Mouse (Mus musculus) olfactory bulb, adult 2 months (tissue): Measurements from ENCODE around the gene Chd2. TPM values are rescaled to one million over a fixed set of nuclear protein-coding genes. Genes with fewer than 3 reads are reported as not detected.

ENCODE experiments used
- H3K27ac ChIP-seq: fragments of 200-500 bp; 2 replicates; pipeline ENCODE4 v1.5.1; 2012; ENCODE audit warnings: low read depth, low read length; ENCODE audit not compliant: insufficient read depth
- H3K4me1 ChIP-seq: fragments of 200-500 bp; 2 replicates; pipeline ENCODE4 v1.6.1; 2012; ENCODE audit warnings: low read length; ENCODE audit not compliant: control insufficient read depth, insufficient read depth
- H3K4me3 ChIP-seq: fragments of 200-500 bp; 2 replicates; pipeline ENCODE4 v1.5.1; 2012; ENCODE audit warnings: mild to moderate bottlenecking, low read depth, low read length, moderate library complexity; ENCODE audit not compliant: insufficient read depth
- CTCF ChIP-seq: fragments of 200-500 bp; IDR thresholded peaks from 2 replicates; pipeline ENCODE4 v1.5.1; 2012; ENCODE audit warnings: low read depth, mild to moderate bottlenecking, low read length, moderate library complexity; ENCODE audit not compliant: insufficient read depth
- POLR2A ChIP-seq: fragments of 200-500 bp; IDR thresholded peaks from 2 replicates; pipeline ENCODE4 v1.6.1; 2012; ENCODE audit warnings: mild to moderate bottlenecking, low read depth, low read length, moderate library complexity; ENCODE audit not compliant: insufficient read depth
- WGBS: fragments of 180-500 bp; shearing (Covaris S2); methylation state at CpG from one replicate; pipeline ENCODE4 v1.1.7; 2018; 5-methylcytosine and 5-hydroxymethylcytosine counted together
- polyA plus RNA-seq: library from polyadenylated mRNA; stranded (reverse); fragments of >200 nt; gene quantifications from 2 replicates; pipeline ENCODE4 v1.2.4, GENCODE M21; 2012; ENCODE audit warnings: low replicate concordance; ENCODE audit not compliant: missing spikeins, insufficient read depth, insufficient read length

Chd2 gene
- polyA plus RNA-seq, 1 experiment, result 544 TPM

GRCm38 (mm10) chr7:73517432-73518054 is 24.1 kb downstream of the Chd2 start:
- H3K27ac ChIP-seq, result no peak overlapping the region
- TF ChIP-seq CTCF (no peak), POLR2A (no peak)
- 9% methylated on average over 1 of the region's 1 CpGs for WGBS
- no peaks in the 10 kb centered on the region for H3K4me1 ChIP-seq
- H3K4me3 ChIP-seq, result no peak overlapping the region

GRCm38 (mm10) chr7:73516820-73517219 is 24.8 kb downstream of the Chd2 start:
- Histone ChIP-seq H3K27ac (no peak overlapping the region), H3K4me1 (no peaks in the 10 kb centered on the region), H3K4me3 (no peak overlapping the region)
- 34% methylated on average over 5 of the region's 5 CpGs for WGBS
- no peak for TF ChIP-seq POLR2A
- no peak for TF ChIP-seq CTCF

GRCm38 (mm10) chr7:73514560-73514959 is 27.1 kb downstream of the Chd2 start:
- WGBS, result 76% methylated on average over 4 of the region's 4 CpGs
- no peak overlapping the region for H3K27ac ChIP-seq
- no peak overlapping the region for H3K4me3 ChIP-seq
- no peak for TF ChIP-seq POLR2A
- no peak for TF ChIP-seq CTCF
- H3K4me1 ChIP-seq, result no peaks in the 10 kb centered on the region

- Histone ChIP-seq H3K4me3 (no peak overlapping the region), H3K27ac (no peak overlapping the region), H3K4me1 (peaks cover 2% of the 10 kb centered on the region; the same call in 1 of the 2 replicates)
- TF ChIP-seq POLR2A (no peak), CTCF (no peak)
- 52% methylated on average over 2 of the region's 2 CpGs for WGBS
Measured at GRCm38 (mm10) chr7:73512422-73512821, 29.2 kb downstream of the Chd2 start.

GRCm38 (mm10) chr7:73508688-73509087 is 32.9 kb downstream of the Chd2 start:
- Histone ChIP-seq H3K27ac (no peak overlapping the region), H3K4me1 (peaks cover 2% of the 10 kb centered on the region; the same call in 1 of the 2 replicates), H3K4me3 (no peak overlapping the region)
- 61% methylated on average over 2 of the region's 2 CpGs for WGBS
- TF ChIP-seq CTCF (no peak), POLR2A (no peak)

GRCm38 (mm10) chr7:73507491-73507890 is 34.1 kb downstream of the Chd2 start:
- 45% methylated on average over 6 of the region's 6 CpGs for WGBS
- H3K4me1 ChIP-seq, result peaks cover 2% of the 10 kb centered on the region; the same call in 1 of the 2 replicates
- TF ChIP-seq CTCF (no peak), POLR2A (no peak)
- no peak overlapping the region for H3K27ac ChIP-seq
- H3K4me3 ChIP-seq, result no peak overlapping the region

- H3K4me1 ChIP-seq, result peaks cover 2% of the 10 kb centered on the region; the same call in 1 of the 2 replicates
- WGBS, result 100% methylated on average over 1 of the region's 1 CpGs
- no peak for TF ChIP-seq POLR2A
- no peak for TF ChIP-seq CTCF
- no peak overlapping the region for H3K27ac ChIP-seq
- H3K4me3 ChIP-seq, result no peak overlapping the region
Measured at GRCm38 (mm10) chr7:73506852-73507251, 34.8 kb downstream of the Chd2 start.

- no peak overlapping the region; the same call in 1 of the 2 replicates for H3K27ac ChIP-seq
- H3K4me3 ChIP-seq, result no peak overlapping the region
- peaks cover 2% of the 10 kb centered on the region; the same call in 1 of the 2 replicates for H3K4me1 ChIP-seq
- 54% methylated on average over 6 of the region's 6 CpGs for WGBS
- TF ChIP-seq POLR2A, result no peak
- TF ChIP-seq CTCF, result no peak
Measured at GRCm38 (mm10) chr7:73505266-73505665, 36.4 kb downstream of the Chd2 start.

GRCm38 (mm10) chr7:73498200-73498599 is 43.4 kb downstream of the Chd2 start:
- TF ChIP-seq CTCF (no peak), POLR2A (no peak)
- Histone ChIP-seq H3K4me3 (no peak overlapping the region), H3K4me1 (no peaks in the 10 kb centered on the region), H3K27ac (no peak overlapping the region)
- WGBS, result 81% methylated on average over 2 of the region's 2 CpGs
